Mouse (Mus musculus) forebrain, embryonic 15.5 days (tissue): ENCODE results near the gene Apol7c. TPM values are rescaled to one million over a fixed set of nuclear protein-coding genes. Genes with fewer than 3 reads are reported as not detected.
"Not testable (repeated sequence)": the region's sequence is repeated elsewhere in the genome, so short reads cannot be mapped to it uniquely, and the experiment has no call there.

Source experiments
- ATAC-seq: fragments of 200-750 bp; cut with Nextera tagmentation; replicated peaks from 2 replicates; pipeline ENCODE4 v1.8.0; 2017; ENCODE audit warnings: mild to moderate bottlenecking, moderate TSS enrichment, moderate library complexity
- H3K27ac ChIP-seq: fragments of 300-500 bp; sonication (generic); replicated peaks from 2 replicates; pipeline ENCODE4 v1.5.1; 2015; ENCODE audit warnings: mild to moderate bottlenecking, inconsistent platforms
- H3K27me3 ChIP-seq: fragments of 300-500 bp; sonication (generic); 2 replicates; pipeline ENCODE4 v1.6.1; 2015; ENCODE audit warnings: inconsistent platforms
- H3K36me3 ChIP-seq: fragments of 300-500 bp; sonication (generic); 2 replicates; pipeline ENCODE4 v1.6.1; 2015; ENCODE audit warnings: mild to moderate bottlenecking, inconsistent platforms
- H3K4me1 ChIP-seq: fragments of 300-500 bp; sonication (generic); 2 replicates; pipeline ENCODE4 v1.6.1; 2015; ENCODE audit warnings: inconsistent platforms
- H3K4me2 ChIP-seq: fragments of 300-500 bp; sonication (generic); replicated peaks from 2 replicates; pipeline ENCODE4 v1.6.1; 2015; ENCODE audit warnings: mild to moderate bottlenecking, inconsistent platforms
- H3K4me3 ChIP-seq: fragments of 300-500 bp; sonication (generic); 2 replicates; pipeline ENCODE4 v1.5.1; 2015; ENCODE audit warnings: mild to moderate bottlenecking, inconsistent platforms
- H3K9ac ChIP-seq: fragments of 300-500 bp; sonication (generic); replicated peaks from 2 replicates; pipeline ENCODE4 v1.6.1; 2015; ENCODE audit warnings: mild to moderate bottlenecking, inconsistent platforms
- H3K9me3 ChIP-seq: fragments of 300-500 bp; sonication (generic); 2 replicates; pipeline ENCODE4 v1.6.1; 2016; ENCODE audit warnings: inconsistent platforms
- WGBS: fragments of 180-500 bp; shearing (Covaris S2); methylation state at CpG from one replicate; pipeline ENCODE4 v1.1.7; 2015; ENCODE audit warnings: mixed read lengths; 5-methylcytosine and 5-hydroxymethylcytosine counted together
- polyA plus RNA-seq: library from polyadenylated mRNA; unstranded; fragments of >200 nt; fragmentation: Nextera tagmentation; extraction: Ambion mirVana; gene quantifications from 2 replicates; pipeline ENCODE4 v1.2.1, GENCODE M21; 2015

Apol7c gene
- polyA plus RNA-seq, 1 experiment from 2014 or later, result not detected

DNA sequence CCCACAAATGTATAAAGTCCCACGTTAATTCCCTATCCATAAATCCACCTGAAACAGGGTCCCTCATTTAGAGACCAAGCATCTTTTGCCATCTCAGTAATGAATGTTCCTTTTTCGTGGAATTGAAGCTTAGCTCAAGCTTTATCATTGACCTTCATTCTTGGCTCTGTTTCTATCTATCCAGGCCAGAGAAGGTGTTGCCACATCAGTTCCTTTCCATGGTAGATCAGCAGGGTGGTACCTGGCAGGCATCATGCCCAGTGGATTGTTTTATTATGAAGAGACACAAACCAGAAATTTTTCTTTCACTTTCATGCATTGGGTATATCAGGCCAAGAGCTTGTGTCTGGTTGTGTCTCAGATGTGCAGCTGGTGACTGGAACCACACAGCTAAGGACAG is 56.4 kb downstream of the Apol7c start, which contains the start of gene Apol10a:
Gene Apol10a (plus strand): TSS at position 355 of the 400 bp plus-strand sequence.
- not testable (repeated sequence) for H3K4me1 ChIP-seq, H3K9me3 ChIP-seq, H3K4me2 ChIP-seq, H3K4me3 ChIP-seq, ATAC-seq, H3K27ac ChIP-seq, H3K27me3 ChIP-seq, H3K36me3 ChIP-seq, H3K9ac ChIP-seq
- 85% methylated on average over 2 of the region's 2 CpGs for WGBS

Other genes starting within 250 kb of the Apol7c start
- gene Rbfox2, start 226.3 kb downstream of the Apol7c start, polyA plus RNA-seq, result 173 and 183 TPM in 2 replicates
- not detected in 2 replicates for gene Apol7a, start 134.2 kb downstream of the Apol7c start, polyA plus RNA-seq
- gene Apol9a, start 122.2 kb downstream of the Apol7c start, polyA plus RNA-seq, result 0.11 and 0.19 TPM in 2 replicates
- not detected in 2 replicates for gene Apol7b, start 85.8 kb downstream of the Apol7c start, polyA plus RNA-seq
- gene Apol10a, start 56.3 kb downstream of the Apol7c start, polyA plus RNA-seq, result not detected in 2 replicates
- gene Apol11a, start 25.0 kb downstream of the Apol7c start, polyA plus RNA-seq, result not detected in 2 replicates
- gene 1700025B11Rik, start 28.6 kb upstream of the Apol7c start, polyA plus RNA-seq, result not detected in 2 replicates
- not detected in 2 replicates for gene Apol10b, start 62.8 kb upstream of the Apol7c start, polyA plus RNA-seq
- gene Gm36245, start 65.9 kb upstream of the Apol7c start, polyA plus RNA-seq, result not detected in 2 replicates
- gene Apol11b, start 110.0 kb upstream of the Apol7c start, polyA plus RNA-seq, result 0.14 and 0.18 TPM in 2 replicates
- gene Apol7e, start 165.5 kb upstream of the Apol7c start, polyA plus RNA-seq, result not detected in 2 replicates
- gene Apol9b, start 195.7 kb upstream of the Apol7c start, polyA plus RNA-seq, result not detected in 2 replicates
- 0.20 TPM in 1 of 2 replicates, not detected in the other for gene Apol8, start 223.7 kb upstream of the Apol7c start, polyA plus RNA-seq